Mouse (Mus musculus) liver, postnatal 0 days (tissue): Measurements from ENCODE around the gene Txnip.

Experiments
- CTCF ChIP-seq: sonication (generic); IDR thresholded peaks from 2 replicates; pipeline ENCODE4 v1.5.1; 2016; ENCODE audit warnings: antibody characterized with exemption, low read depth
- EP300 ChIP-seq: IDR thresholded peaks from 2 replicates; pipeline ENCODE4 v1.6.1; 2016; ENCODE audit warnings: antibody characterized with exemption, low read depth, mild to moderate bottlenecking

DNA sequence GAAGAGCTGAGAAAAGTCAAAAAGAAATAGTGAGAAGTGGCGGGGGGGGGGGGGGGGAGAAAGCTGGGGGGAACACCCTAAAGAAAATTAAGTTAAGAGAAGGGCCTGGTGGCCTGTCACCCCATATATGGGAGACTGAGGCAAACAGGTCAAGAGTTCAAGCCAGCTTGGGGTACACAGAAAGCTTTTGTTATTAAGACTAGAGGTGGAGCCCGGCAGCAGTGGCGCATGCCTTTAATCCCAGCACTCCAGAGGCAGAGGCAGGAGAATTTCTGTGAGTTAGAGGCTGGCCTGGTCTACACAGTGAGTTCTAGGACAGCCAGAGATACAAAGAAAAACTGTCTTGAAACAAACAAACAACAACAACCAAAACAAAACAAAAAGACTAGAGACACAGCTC, 7.3 kb downstream of the Txnip start:
- TF ChIP-seq CTCF (no peak), EP300 (no peak)
